Mouse (Mus musculus): ENCODE measurements around the gene Ppm1m.

Gene Ppm1m

DNA sequence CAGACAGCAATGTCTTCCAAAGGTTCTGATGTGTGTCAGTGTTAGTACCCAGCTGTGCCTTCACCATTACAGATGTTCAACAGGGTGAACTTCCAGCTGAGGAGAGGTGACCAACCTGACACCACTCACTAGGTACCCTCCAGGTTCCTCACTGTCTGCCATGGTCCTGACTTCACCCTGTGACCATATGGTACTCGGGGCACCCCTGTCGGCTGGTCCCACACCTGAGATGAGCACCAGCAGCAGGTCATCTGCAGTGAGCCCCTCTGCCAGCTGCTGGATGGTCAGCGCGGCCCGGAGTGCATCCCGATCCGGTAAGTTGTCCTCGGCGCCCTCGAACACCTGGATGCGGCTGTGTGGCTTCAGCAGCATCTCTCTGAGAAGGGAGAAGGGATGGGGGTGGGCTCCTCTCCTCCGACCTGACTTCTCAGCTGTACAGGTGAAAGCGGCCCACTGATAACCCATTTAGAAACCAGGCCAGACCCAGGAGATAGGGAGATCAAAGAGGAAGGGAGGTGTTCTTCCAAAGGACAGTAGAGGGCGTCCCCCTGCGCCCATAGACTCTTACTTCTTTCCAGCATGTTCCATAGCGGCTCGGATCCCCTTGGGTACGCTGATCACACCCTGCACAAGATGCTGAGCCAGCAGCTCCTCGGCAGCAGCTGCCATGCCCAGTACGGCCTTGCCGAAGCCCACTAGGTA is 42.5 kb downstream of the Ppm1m start:
- DNase-seq (ENCODE audit: low spot score): no peak

GRCm38 (mm10) chr9:106156419-106156818 is 43.1 kb downstream of the Ppm1m start:
- no peak for DNase-seq (ENCODE audit: low spot score)

- no peak for DNase-seq (ENCODE audit: low spot score)
Measured at GRCm38 (mm10) chr9:106154106-106154505, 45.4 kb downstream of the Ppm1m start.

GRCm38 (mm10) chr9:106149399-106149754 is 50.2 kb downstream of the Ppm1m start:
- DNase-seq (ENCODE audit: low spot score): no peak

GRCm38 (mm10) chr9:106148541-106149398 is 50.8 kb downstream of the Ppm1m start:
- no peak for DNase-seq (ENCODE audit: low spot score)

DNA sequence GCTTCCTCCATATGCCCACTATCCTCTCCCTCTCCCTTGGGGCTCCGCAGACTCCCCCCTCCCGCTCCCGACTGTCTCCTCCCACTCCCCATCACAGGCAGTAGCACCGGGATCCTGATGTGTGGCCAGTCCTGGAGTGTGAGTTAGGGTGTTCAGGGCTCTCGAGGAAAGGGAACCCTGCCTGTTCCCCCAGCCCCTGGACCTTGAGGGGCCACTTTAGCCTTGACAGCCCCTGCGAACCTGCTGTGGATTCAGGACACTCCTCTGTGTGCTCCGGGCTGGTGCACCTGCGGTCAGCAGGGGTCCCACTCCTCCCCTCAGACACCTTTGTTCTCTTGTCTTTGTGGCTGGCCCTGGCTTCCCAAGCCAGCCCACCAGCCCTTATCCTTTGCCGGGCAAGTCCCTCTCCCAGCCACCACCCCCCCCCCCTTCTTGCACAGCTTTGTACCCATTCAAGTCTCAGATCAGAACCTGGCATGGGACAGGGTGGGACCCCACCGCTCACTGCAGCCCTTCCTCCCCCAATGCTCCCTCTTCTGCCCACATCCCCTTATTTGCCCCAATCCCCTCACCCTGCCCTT is 51.6 kb downstream of the Ppm1m start:
- no peak for DNase-seq (ENCODE audit: low spot score)

- no peak for DNase-seq (ENCODE audit: low spot score)
Measured at GRCm38 (mm10) chr9:106147281-106147680, 52.3 kb downstream of the Ppm1m start.

DNA sequence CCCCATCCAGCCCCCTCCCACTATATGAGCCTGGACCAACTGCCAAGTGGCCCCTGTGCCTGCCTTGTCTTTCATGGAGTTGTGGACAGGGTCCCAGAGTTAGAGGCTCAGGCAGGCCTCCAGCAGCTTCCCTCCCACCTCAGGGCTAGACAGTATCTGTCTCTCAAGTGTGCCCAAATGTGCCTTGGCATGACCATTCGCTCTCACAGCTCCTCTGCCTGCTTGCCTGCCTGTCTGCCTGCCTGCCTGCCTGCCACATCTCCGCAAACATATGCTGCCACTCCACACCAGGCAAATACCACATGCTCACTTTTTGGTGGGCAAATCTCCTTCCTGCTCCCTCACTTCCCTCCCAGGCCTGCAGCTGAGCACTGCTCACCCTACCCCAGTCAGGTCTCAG is 54.0 kb downstream of the Ppm1m start:
- no peak for DNase-seq (ENCODE audit: low spot score)
